Mouse (Mus musculus) ovary, adult 10 weeks (tissue): ENCODE data around the gene Sfta2. TPM values are rescaled to one million over a fixed set of nuclear protein-coding genes. Genes with fewer than 3 reads are reported as not detected.

ENCODE experiments used
- polyA plus RNA-seq: library from polyadenylated mRNA; stranded (reverse); fragments of 350-450 nt; fragmentation: Illumina TruSeq; extraction: RNeasy Lipid Tissue Mini Kit (QIAGEN cat#74804); gene quantifications from one replicate; pipeline ENCODE4 v1.2.3, GENCODE M21; 2014

Gene Sfta2
- polyA plus RNA-seq = not detected

DNA sequence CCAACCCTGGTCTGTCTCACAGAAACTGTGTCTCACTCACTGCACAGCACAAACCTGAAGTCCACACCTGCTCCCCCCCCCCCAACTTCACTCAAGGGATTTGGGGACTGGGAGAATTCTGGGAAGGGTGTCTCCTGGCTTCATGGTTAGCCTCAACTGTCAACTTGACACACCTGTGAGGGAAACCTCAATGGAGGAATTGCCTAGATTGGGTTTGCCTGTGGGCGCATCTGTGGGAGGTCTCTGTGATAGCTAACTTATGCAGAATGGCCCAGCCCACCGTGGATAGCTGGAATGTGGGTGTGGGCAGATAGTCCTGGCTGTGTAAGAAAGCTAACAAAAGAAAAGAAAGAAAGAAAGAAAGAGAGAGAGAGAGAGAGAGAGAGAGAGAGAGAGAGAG, at the start of gene Sfta2:
Sfta2 (plus strand) TSS at position 301 of the 400 bp plus-strand sequence.

DNA sequence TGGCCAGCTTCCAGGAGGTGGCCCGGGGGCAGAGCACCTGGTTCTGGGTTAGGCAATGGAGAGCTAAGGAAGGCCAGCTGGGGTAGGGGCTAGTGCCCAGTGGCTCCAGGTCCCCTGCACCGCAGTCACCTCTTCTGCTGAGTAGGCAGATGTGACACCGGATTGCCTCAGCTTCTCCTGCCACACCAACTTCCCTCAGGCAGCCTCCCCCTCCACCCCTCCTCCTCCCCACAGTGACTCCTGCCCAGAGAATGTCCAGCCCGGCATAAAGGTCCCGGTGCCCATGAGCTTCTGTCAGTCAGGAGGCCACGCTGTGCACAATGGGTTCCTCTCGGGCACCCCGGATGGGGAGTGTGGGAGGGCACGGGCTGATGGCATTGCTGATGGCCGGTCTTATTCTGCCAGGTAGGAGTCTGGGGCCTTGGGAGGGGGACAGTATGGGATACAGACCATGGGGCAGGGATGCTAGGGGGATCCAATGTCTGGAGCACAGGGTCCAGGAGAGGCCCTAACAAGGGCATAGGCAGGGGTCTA, 49.4 kb upstream of the Sfta2 start, which contains the start of gene Cdsn:
Cdsn (plus strand) TSS at position 248 of the 534 bp plus-strand sequence.

DNA sequence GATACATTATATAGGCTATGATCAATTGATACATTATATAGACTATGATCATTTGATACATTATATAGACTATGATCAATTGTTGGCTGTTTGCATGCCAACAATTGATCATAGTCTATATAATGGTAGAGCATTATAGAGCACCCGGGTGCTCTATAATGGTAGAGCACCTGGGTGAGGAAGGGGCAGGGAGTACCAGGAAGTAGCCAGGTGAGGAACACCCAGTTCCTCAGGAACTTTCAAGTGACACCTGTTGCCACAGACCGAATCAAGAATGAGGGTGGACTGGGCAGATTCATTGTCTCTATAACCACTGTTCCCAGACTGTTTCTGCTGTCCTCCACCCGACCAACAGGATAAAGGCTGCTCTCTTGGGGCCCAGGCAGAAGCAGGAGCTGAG, 34.2 kb upstream of the Sfta2 start, which contains the start of gene 2300002M23Rik:
2300002M23Rik (plus strand) TSS at position 301 of the 400 bp plus-strand sequence.

DNA sequence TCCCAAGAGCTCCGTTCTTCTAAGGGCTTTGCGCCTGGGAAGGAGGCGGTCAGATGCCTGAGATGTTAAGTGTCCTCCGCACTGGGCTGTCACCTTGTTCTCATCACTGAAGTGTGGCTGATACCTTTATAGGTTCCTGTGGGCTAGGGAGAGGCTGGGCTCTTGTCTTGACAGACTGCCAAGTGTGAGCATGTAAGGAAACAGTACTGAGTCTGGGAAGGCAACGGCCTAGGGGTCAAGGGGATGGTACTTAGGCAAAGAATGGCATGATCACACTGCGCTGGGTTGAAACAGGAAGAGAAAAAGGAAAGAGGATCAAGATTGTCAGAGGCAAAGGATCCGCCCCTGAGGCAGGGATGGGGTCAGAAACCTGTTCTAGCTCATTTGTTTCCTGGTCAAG, 25.2 kb downstream of the Sfta2 start, which contains the start of gene Gm9573:
Gm9573 (minus strand) TSS at position 101 of the 400 bp plus-strand sequence.

DNA sequence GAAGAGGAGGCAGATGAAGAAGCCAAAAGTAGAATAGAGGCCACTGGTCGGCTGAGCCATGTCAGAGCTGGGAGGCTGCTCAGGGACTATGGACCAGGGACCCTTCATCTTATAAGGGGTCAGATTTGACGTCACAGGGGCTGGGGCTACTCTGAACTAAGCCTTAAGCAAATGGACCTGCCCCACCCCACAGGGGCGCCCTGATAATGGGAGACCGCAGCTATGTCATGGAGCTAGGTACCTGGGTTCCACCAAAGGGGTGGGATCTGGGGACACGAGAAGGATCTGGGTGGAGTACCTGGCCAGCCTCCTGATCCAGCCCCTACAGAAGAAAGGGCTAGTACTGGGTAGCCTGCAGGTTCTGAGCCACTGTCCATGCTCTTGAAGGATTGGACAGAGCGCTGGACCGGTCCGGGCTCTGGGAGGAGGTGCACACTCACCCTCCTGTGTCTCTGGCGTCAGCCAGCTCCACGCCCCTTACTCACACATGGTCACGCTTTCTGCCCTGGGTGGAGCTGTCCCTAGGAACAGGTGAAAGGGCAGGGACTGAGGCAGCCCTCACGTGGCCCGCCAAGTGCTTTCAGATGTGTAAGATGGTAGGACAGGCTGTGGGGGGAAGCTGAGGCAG, 42.4 kb downstream of the Sfta2 start, which contains the start of gene Mucl3:
Mucl3 (minus strand) TSS at position 87 of the 628 bp plus-strand sequence.

DNA sequence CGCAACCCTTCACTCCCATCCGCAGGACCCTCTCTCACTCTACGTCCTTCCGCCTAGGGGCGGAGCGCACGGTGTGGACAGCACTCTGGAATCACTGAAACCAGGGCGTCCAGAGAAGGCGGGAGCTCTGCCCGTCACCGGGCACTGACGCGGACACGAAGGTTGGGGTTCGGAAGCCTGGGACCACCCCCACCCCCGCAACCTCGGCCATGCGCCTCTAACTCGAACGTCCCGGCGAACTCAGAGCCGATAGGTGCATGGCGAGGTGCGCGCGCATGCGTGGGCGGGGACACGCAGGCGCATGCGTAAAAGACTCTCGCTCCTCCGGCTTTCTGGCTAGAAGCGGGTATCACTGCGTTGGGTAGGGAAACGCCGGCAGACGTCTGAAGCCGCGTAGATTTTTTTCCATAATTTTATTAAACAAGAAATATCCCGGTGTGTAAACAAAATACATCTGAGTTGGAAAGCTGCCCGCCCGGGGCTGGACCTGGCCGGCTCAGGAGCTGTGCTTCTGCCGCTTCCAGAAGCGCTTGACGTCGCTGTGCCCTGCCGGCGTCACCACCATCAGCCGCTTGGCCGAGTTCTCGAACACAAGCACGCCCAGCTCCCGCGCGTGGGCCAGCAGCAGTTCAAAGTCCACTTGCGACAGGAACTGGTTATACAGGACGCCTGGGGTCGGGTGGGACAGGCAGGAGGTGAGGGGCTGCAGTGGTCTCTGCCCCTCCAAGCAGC, 66.2 kb downstream of the Sfta2 start, which contains the start of gene Vars2:
Vars2 (minus strand) TSS at position 259 of the 732 bp plus-strand sequence.

DNA sequence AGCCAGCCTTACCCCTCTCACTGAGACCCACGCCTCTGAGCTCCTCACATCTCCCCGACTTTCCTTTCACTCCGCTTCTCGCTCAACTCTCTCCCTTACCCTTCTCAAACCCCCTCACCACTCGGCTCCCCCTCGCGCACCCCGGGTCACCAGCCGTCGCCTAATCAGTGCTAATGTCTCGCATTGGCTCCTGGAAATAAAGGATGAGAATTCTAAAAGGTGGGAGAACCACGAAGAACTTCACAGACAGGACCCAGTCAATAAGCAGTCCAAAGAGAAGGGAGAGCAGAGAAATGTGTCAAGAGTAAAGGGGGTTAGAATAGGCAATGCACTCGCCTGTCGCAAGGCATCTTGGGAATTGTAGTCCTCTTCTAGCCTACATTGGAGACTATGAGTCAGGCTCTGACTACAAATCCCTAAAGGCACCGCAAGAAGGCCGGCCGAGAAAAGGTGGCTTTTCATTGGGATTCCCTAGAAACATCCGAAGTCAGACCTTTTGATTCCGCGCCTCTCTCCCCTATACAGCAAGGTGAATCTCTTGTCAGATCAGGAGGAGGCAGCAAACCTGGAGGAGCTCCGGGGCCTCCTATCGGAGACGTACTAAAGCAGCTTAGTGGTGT, 72.2 kb downstream of the Sfta2 start, which contains the start of gene Gtf2h4:
Gtf2h4 (minus strand) TSS at position 324 of the 620 bp plus-strand sequence.

Other genes with a start within 250 kb of the Sfta2 start
- gene H2-Q4, start 221.9 kb upstream of the Sfta2 start, polyA plus RNA-seq = 21.8 TPM
- 3.0 TPM for gene H2-Q6, start 176.7 kb upstream of the Sfta2 start, polyA plus RNA-seq
- gene H2-Q7, start 162.4 kb upstream of the Sfta2 start, polyA plus RNA-seq = 2.0 TPM
- gene H2-Q10, start 131.5 kb upstream of the Sfta2 start, polyA plus RNA-seq = 0.80 TPM
- gene Pou5f1, start 95.5 kb upstream of the Sfta2 start, polyA plus RNA-seq = 0.46 TPM
- gene Tcf19, start 84.7 kb upstream of the Sfta2 start, polyA plus RNA-seq = 1.9 TPM
- 0.23 TPM for gene Cchcr1, start 84.4 kb upstream of the Sfta2 start, polyA plus RNA-seq
- gene Psors1c2, start 68.3 kb upstream of the Sfta2 start, polyA plus RNA-seq = not detected
- not detected for gene Cdsn, start 49.4 kb upstream of the Sfta2 start, polyA plus RNA-seq
- 0.48 TPM for gene 2300002M23Rik, start 34.1 kb upstream of the Sfta2 start, polyA plus RNA-seq
- not detected for gene Gm9573, start 25.1 kb downstream of the Sfta2 start, polyA plus RNA-seq
- 0.17 TPM for gene Mucl3, start 42.1 kb downstream of the Sfta2 start, polyA plus RNA-seq
- gene Vars2, start 66.0 kb downstream of the Sfta2 start, polyA plus RNA-seq = 0.48 TPM
- gene Gtf2h4, start 72.2 kb downstream of the Sfta2 start, polyA plus RNA-seq = 2.4 TPM
- 7.1 TPM for gene Ddr1, start 103.1 kb downstream of the Sfta2 start, polyA plus RNA-seq
- 7.2 TPM for gene Ier3, start 220.1 kb downstream of the Sfta2 start, polyA plus RNA-seq
- gene Flot1, start 221.7 kb downstream of the Sfta2 start, polyA plus RNA-seq = 6.8 TPM
- gene Tubb5, start 236.8 kb downstream of the Sfta2 start, polyA plus RNA-seq = 165 TPM
- gene Mdc1, start 240.0 kb downstream of the Sfta2 start, polyA plus RNA-seq = 27.0 TPM